Mouse (Mus musculus): ENCODE measurements around the gene Gm26620. TPM values are rescaled to one million over a fixed set of nuclear protein-coding genes. Genes with fewer than 3 reads are reported as not detected.

Gene Gm26620
- total RNA-seq, 4 experiments from 2014 or later: 0.44 to 0.68 (median 0.57) TPM; not detected in 1

DNA sequence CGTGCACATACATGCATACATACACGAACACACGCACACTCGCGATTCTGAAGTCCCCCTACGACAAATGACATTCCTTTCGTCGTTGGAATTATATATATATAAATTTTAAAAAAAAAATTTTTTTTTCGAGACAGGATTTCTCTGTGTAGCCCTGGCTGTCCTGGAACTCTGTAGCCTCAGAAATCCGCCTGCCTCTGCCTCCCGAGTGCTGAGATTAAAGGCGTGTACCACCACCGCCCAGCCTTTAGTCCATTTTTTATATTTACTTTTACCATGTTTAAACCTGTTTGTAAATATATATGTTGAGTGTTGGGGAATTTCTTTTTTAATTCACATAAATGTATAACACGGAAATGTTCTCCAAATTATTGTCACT, 16.0 kb upstream of the Gm26620 start:
- no peak for DNase-seq (ENCODE audit: low spot score)

GRCm38 (mm10) chr1:170871402-170871801, 13.5 kb upstream of the Gm26620 start:
- no peak for DNase-seq (ENCODE audit: low spot score)

DNA sequence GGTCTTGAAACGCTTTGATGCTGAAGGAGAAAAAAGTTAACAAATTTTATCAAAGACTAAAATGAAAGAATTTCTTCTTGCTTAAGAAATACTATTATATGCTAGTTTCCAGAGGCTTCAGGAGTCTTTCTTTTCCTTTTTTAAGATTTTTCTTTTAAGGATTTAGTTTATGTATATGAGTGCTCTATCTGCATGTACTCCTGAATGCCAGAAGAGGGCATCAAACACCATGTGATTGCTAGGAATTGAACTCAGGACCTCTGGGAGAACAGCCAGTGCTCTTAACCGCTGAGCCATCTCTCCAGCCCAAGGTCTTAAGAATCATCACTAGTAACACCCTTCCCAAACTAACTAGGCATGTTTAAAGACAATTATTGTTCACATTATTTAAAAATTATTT, 12.9 kb upstream of the Gm26620 start:
- no peak for DNase-seq (ENCODE audit: low spot score)

- DNase-seq (ENCODE audit: low spot score): no peak
Observed at GRCm38 (mm10) chr1:170875676-170876075, 9.2 kb upstream of the Gm26620 start.

DNA sequence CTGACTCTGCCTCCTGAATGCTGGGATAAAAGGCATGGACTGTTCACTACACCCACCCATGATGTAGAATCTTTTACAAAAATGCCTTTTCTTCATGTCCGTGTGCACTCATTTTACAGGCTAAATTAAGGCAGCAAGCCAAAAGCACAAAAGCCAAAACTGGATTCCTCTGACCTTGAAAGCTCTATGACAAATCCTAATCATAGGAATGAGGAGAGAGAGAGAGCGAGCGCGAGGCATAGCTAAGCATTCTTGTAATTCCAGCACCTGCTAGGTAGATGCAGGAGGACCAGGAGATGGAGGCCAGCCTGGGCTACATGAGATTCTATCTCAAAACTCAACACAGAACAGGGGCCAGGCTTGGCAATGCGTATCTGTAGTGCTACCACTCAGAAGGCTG, 8.0 kb upstream of the Gm26620 start:
- no peak for DNase-seq (ENCODE audit: low spot score)

GRCm38 (mm10) chr1:170882915-170883485, 1.9 kb upstream of the Gm26620 start:
- no peak for DNase-seq (ENCODE audit: low spot score)

- DNase-seq (ENCODE audit: low spot score): no peak
Observed at GRCm38 (mm10) chr1:170884390-170884789, 475 bp upstream of the Gm26620 start.

GRCm38 (mm10) chr1:170886044-170886458, 1.2 kb downstream of the Gm26620 start:
- DNase-seq (ENCODE audit: low spot score): no peak

DNA sequence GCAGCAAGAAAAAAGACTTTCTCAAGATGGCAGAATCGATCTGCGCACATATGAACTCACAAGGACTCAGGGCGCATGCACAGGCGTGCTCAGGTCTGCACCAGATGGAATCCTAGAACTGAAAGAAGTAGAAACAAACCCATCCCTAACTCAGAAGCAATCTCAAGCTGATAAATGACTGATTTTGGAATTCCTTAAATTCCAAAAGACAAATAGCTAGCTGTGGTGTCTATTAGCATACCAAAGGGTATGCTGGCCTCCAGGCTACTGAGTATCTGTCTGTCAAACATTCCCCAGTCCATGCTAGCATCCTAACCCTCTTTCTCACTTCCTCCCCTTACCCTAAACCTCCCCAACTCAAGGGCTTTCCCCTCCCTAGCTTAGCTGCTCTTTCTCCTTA, 4.4 kb downstream of the Gm26620 start:
- no peak for DNase-seq (ENCODE audit: low spot score)

DNA sequence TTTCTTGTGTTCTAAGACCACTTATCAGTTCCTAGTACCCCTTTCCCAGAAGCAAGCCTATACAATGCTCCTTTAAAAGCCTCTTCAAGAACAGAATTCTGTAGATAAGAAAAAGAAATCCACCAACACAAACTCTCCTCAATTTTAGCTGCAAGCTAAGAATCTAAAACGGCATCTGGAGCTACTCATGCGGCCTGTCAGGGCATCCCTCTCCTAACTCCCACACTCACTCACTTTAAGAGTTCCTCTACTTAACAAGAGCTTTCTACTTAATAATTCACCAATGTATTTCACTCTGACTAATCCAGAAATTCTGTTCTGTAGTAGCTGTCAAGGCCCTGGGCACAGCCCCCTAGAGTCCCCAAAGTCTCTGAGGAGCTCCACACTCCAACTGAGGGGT, 6.8 kb downstream of the Gm26620 start:
- no peak for DNase-seq (ENCODE audit: low spot score)

- no peak for DNase-seq (ENCODE audit: low spot score)
Observed at GRCm38 (mm10) chr1:170892279-170892678, 7.4 kb downstream of the Gm26620 start.

- DNase-seq (ENCODE audit: low spot score): peak; percentile 58
Observed at GRCm38 (mm10) chr1:170894603-170895602, 10.0 kb downstream of the Gm26620 start.

- no peak for DNase-seq (ENCODE audit: low spot score)
Observed at GRCm38 (mm10) chr1:170896651-170897281, 11.9 kb downstream of the Gm26620 start.

DNA sequence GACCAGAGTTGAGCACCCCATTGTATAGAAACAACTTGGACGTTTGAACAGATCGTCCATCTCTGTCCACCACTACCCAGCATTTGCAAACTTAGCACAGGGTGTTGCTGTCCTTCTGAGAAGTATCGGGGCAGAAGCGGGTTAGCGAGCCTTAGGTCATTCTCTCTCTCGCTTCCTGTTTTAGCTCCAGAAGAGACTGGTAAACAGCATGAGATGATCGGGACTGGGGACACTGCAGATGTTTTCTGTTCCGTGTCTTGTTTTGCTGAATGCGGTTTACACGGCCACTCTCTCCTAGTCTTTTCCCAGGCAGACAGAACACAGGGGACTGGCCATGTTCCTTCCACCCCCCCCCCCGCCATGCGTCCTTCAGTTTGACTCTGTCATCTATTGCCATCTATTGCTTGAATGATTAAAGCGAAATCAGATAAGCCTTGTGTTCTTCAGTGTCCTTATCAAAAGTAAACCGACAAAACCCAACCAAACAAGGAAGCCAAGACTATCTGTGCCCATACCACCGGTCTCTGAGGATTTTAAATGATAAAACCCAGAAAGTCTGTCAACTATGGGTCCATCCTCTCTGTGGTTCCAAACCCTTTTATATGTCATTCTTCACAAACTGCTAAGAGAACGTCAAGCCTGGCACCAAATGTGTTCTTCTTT, 13.7 kb downstream of the Gm26620 start:
- DNase-seq (ENCODE audit: low spot score): no peak

GRCm38 (mm10) chr1:170900799-170901467, 16.1 kb downstream of the Gm26620 start:
- DNase-seq (ENCODE audit: low spot score): peak; percentile 65

DNA sequence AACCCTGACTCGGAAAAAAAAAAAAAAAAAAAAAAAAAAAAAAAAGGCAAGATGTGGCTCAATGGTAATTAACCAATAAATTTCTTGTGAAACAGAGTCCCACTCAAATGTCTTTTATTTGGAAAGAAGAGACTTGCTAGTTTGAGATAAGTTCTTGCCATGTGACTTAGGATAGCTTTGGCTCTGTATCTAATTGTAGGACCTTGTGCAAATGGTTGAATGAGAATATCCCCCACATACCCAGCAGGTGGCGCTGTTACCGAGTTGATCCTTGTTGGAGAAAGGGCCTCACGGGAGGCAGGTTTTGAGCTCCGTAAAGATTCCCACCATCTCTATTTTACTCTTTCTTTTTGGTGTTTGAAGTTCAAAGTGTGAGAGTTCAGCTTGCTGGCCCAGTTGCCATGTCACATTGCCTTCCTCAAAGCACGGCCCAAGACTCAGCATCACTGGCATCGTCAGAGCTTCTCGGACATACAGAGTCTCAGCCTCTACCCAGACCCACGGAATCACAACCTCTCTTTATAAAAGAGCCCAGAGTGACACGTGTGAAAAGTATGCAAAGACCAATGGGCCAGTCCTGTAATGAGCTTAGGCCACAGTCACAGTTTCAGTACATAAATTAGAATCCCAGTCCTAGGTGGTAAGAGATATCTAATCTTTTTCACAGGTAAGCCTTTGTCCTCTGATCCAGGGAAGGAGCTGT, 16.8 kb downstream of the Gm26620 start:
- DNase-seq (ENCODE audit: low spot score): peak; percentile 80

GRCm38 (mm10) chr1:170903485-170903884, 18.6 kb downstream of the Gm26620 start:
- DNase-seq (ENCODE audit: low spot score): no peak

DNA sequence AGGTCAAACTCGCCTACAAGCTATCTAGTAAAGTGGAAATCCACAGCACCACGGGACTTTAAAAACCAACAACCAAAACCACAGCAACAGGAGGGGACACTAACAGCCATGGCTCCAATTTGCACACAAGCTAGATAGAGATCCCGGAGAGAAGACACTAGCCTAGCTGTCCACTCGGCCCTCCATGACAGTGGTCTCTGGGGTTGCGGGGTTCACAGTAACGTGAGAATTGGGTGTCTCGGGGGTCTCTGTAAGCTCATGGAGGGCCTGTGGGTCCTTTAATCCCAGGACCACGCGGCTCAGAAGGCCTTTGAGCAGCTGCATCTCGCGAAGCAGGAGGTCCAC, 22.2 kb downstream of the Gm26620 start:
- no peak for DNase-seq (ENCODE audit: low spot score)

DNA sequence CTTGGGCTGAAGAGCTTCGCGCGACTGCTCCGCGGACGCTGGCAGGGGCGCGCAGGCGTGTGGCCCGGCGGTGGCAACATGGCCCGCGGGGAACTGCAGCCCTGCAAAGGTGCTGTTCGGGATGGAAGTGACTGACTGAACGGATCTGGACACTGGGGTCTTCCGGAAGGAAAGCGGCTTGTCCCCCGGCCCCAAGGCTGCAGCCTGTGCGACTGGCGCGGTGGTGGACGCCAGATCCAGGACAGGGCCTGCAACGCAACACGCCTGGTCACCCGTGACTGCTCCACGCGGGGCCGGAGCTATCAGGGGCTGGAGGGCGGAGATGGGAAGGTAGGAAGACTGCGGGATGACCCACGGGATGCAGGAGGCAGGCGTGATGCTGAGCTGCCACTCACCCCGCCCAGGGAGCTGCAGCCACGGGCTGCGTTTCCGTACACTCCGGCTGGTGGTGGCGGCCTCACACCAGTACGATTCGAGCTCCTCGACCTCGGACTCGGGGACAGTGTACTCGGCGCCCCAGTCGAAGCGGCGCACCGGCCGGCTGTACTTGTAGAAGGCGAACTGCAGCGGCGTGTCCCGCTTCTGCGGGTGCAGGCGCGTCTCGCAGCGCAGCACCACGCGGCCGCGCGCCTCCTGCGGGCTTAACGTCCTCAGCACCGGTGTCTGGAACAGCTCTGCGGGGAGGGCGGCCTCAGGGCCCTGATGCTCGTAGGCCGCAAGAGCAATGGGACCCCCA, 22.8 kb downstream of the Gm26620 start:
- no peak for DNase-seq (ENCODE audit: low spot score)

GRCm38 (mm10) chr1:170908341-170908740, 23.5 kb downstream of the Gm26620 start:
- DNase-seq (ENCODE audit: low spot score): no peak
